Mouse (Mus musculus): Measurements from ENCODE around the gene Fam222b. TPM values are rescaled to one million over a fixed set of nuclear protein-coding genes. Genes with fewer than 3 reads are reported as not detected.

Fam222b gene
- total RNA-seq, 1 experiment from 2014 or later: 7.2 TPM

- no peak for ATAC-seq (replicated peaks; ENCODE audit: low read depth, poor library complexity, severe bottlenecking)
Observed at GRCm38 (mm10) chr11:78086925-78087479, 7.5 kb upstream of the Fam222b start.

GRCm38 (mm10) chr11:78087756-78088281 is 6.6 kb upstream of the Fam222b start:
- ATAC-seq (replicated peaks; ENCODE audit: low read depth, poor library complexity, severe bottlenecking): no peak

GRCm38 (mm10) chr11:78094137-78094503 is 340 bp upstream of the Fam222b start:
- ATAC-seq (replicated peaks; ENCODE audit: low read depth, poor library complexity, severe bottlenecking): no peak

GRCm38 (mm10) chr11:78095144-78095516 is 670 bp downstream of the Fam222b start:
- ATAC-seq (replicated peaks; ENCODE audit: low read depth, poor library complexity, severe bottlenecking): no peak

GRCm38 (mm10) chr11:78097077-78097476 is 2.6 kb downstream of the Fam222b start:
- ATAC-seq (replicated peaks; ENCODE audit: low read depth, poor library complexity, severe bottlenecking): no peak

GRCm38 (mm10) chr11:78100746-78101145 is 6.3 kb downstream of the Fam222b start:
- 0 out of 2 replicates have a peak, but pooled peaks have one; percentile 45 for ATAC-seq (replicated peaks; ENCODE audit: low read depth, poor library complexity, severe bottlenecking)

GRCm38 (mm10) chr11:78102142-78102541 is 7.7 kb downstream of the Fam222b start:
- ATAC-seq (replicated peaks; ENCODE audit: low read depth, poor library complexity, severe bottlenecking): no peak

- ATAC-seq (replicated peaks; ENCODE audit: low read depth, poor library complexity, severe bottlenecking): peak; percentile 22; the same call in 1 of the 2 replicates
Observed at GRCm38 (mm10) chr11:78102958-78103747, 8.7 kb downstream of the Fam222b start.

GRCm38 (mm10) chr11:78104501-78104900 is 10.0 kb downstream of the Fam222b start:
- no peak for ATAC-seq (replicated peaks; ENCODE audit: low read depth, poor library complexity, severe bottlenecking)

- no peak for ATAC-seq (replicated peaks; ENCODE audit: low read depth, poor library complexity, severe bottlenecking)
Observed at GRCm38 (mm10) chr11:78113616-78114015, 19.2 kb downstream of the Fam222b start.

- ATAC-seq (replicated peaks; ENCODE audit: low read depth, poor library complexity, severe bottlenecking): no peak; the same call in 1 of the 2 replicates
Observed at GRCm38 (mm10) chr11:78114676-78115366, 20.4 kb downstream of the Fam222b start.

- ATAC-seq (replicated peaks; ENCODE audit: low read depth, poor library complexity, severe bottlenecking): peak; percentile 91
Observed at GRCm38 (mm10) chr11:78115367-78116145, 21.1 kb downstream of the Fam222b start.

- ATAC-seq (replicated peaks; ENCODE audit: low read depth, poor library complexity, severe bottlenecking): no peak
Observed at GRCm38 (mm10) chr11:78116146-78116410, 21.6 kb downstream of the Fam222b start.

- ATAC-seq (replicated peaks; ENCODE audit: low read depth, poor library complexity, severe bottlenecking): no peak
Observed at GRCm38 (mm10) chr11:78118467-78118866, 24.0 kb downstream of the Fam222b start.

GRCm38 (mm10) chr11:78119898-78120297 is 25.4 kb downstream of the Fam222b start:
- ATAC-seq (replicated peaks; ENCODE audit: low read depth, poor library complexity, severe bottlenecking): peak; percentile 55

GRCm38 (mm10) chr11:78121176-78121575 is 26.7 kb downstream of the Fam222b start:
- no peak for ATAC-seq (replicated peaks; ENCODE audit: low read depth, poor library complexity, severe bottlenecking)

GRCm38 (mm10) chr11:78122815-78123214 is 28.4 kb downstream of the Fam222b start:
- no peak for ATAC-seq (replicated peaks; ENCODE audit: low read depth, poor library complexity, severe bottlenecking)

- no peak for ATAC-seq (replicated peaks; ENCODE audit: low read depth, poor library complexity, severe bottlenecking)
Observed at GRCm38 (mm10) chr11:78123782-78124181, 29.3 kb downstream of the Fam222b start.

GRCm38 (mm10) chr11:78125691-78126090 is 31.2 kb downstream of the Fam222b start:
- peak; percentile 62 for ATAC-seq (replicated peaks; ENCODE audit: low read depth, poor library complexity, severe bottlenecking)

- ATAC-seq (replicated peaks; ENCODE audit: low read depth, poor library complexity, severe bottlenecking): peak; percentile 45; the same call in 1 of the 2 replicates
Observed at GRCm38 (mm10) chr11:78126739-78127138, 32.3 kb downstream of the Fam222b start.
